Mouse (Mus musculus) kidney, postnatal 0 days (tissue): ENCODE data around the gene Akr1e1. TPM values are rescaled to one million over a fixed set of nuclear protein-coding genes. Genes with fewer than 3 reads are reported as not detected.

Experiments
- ATAC-seq: fragments of 200-750 bp; cut with Nextera tagmentation; replicated peaks from 2 replicates; pipeline ENCODE4 v1.8.0; 2017; ENCODE audit warnings: low read depth, moderate number of reproducible peaks, moderate TSS enrichment, moderate library complexity; ENCODE audit not compliant: low FRiP score
- DNase-seq: peaks from one replicate; pipeline ENCODE4 v3.0.0-alpha.2; 2016; ENCODE audit warnings: low spot score
- H3K27ac ChIP-seq: fragments of 300-500 bp; sonication (generic); 2 replicates; pipeline ENCODE4 v1.5.1; 2014; ENCODE audit warnings: mild to moderate bottlenecking
- H3K27me3 ChIP-seq: fragments of 300-500 bp; sonication (generic); 2 replicates; pipeline ENCODE4 v1.6.1; 2014; ENCODE audit warnings: low read length, mixed read lengths; ENCODE audit not compliant: insufficient read depth
- H3K36me3 ChIP-seq: fragments of 300-500 bp; sonication (generic); 2 replicates; pipeline ENCODE4 v1.6.1; 2014; ENCODE audit warnings: low read length, mixed read lengths; ENCODE audit not compliant: insufficient read depth
- H3K4me1 ChIP-seq: fragments of 300-500 bp; sonication (generic); replicated peaks from 2 replicates; pipeline ENCODE4 v1.6.1; 2014; ENCODE audit warnings: antibody characterized with exemption, low read length, mixed read lengths; ENCODE audit not compliant: insufficient read depth
- H3K4me2 ChIP-seq: fragments of 300-500 bp; sonication (generic); 2 replicates; pipeline ENCODE4 v1.6.1; 2014; ENCODE audit warnings: mild to moderate bottlenecking, low read length, moderate library complexity, mixed read lengths
- H3K4me3 ChIP-seq: fragments of 300-500 bp; sonication (generic); replicated peaks from 2 replicates; pipeline ENCODE4 v1.5.1; 2014; ENCODE audit warnings: low read depth, low read length
- H3K9ac ChIP-seq: fragments of 300-500 bp; sonication (generic); 2 replicates; pipeline ENCODE4 v1.6.1; 2014; ENCODE audit warnings: low read depth, low read length
- H3K9me3 ChIP-seq: fragments of 300-500 bp; sonication (generic); replicated peaks from 2 replicates; pipeline ENCODE4 v1.6.1; 2016; ENCODE audit warnings: low read length, inconsistent platforms, mixed read lengths
- CTCF ChIP-seq: IDR thresholded peaks from 2 replicates; pipeline ENCODE4 v1.5.1; 2016; ENCODE audit warnings: antibody characterized with exemption, low read depth, mild to moderate bottlenecking, moderate library complexity
- WGBS: fragments of 180-500 bp; shearing (Covaris S2); extraction: QIAGEN DNeasy Blood & Tissue Kit; methylation state at CpG from one replicate; pipeline ENCODE4 v1.1.7; 2014; 5-methylcytosine and 5-hydroxymethylcytosine counted together
- polyA plus RNA-seq: library from polyadenylated mRNA; unstranded; fragments of >200 nt; fragmentation: Nextera tagmentation; extraction: Ambion mirVana; gene quantifications from 2 replicates; pipeline ENCODE4 v1.2.1, GENCODE M21; 2015

Gene Akr1e1
- polyA plus RNA-seq, 1 experiment from 2014 or later, result 47.7 TPM

- DNase-seq (no peak), ATAC-seq (no peak)
- no peak overlapping the region for H3K4me3 ChIP-seq
- H3K4me2 ChIP-seq, result no peak overlapping the region
- no peak for TF ChIP-seq CTCF
- no peaks in the 10 kb centered on the region for H3K27me3 ChIP-seq
- H3K36me3 ChIP-seq, result no peaks in the 10 kb centered on the region
- H3K4me1 ChIP-seq, result no peaks in the 10 kb centered on the region
- no peak overlapping the region for H3K9ac ChIP-seq
- H3K27ac ChIP-seq, result no peak overlapping the region
- 74% methylated on average over 1 of the region's 1 CpGs for WGBS
- H3K9me3 ChIP-seq, result no peaks in the 10 kb centered on the region
Measured at GRCm38 (mm10) chr13:4559143-4559542, 49.8 kb downstream of the Akr1e1 start.

Other genes with a start within 250 kb of the Akr1e1 start
- gene Akr1c6, start 174.9 kb downstream of the Akr1e1 start, polyA plus RNA-seq, result 0.09 TPM in 1 of 2 replicates, not detected in the other
- 0.09 TPM in 1 of 2 replicates, not detected in the other for gene Akr1c20, start 85.8 kb downstream of the Akr1e1 start, polyA plus RNA-seq
- 15.9 and 17.1 TPM in 2 replicates for gene Akr1c21, start 35.1 kb downstream of the Akr1e1 start, polyA plus RNA-seq